8 mouse cellular contexts compared by ENCODE assay signal in genomic region chr14:46882431-46883067, GRCm38 (mm10). TPM values are rescaled to one million over a fixed set of nuclear protein-coding genes. Genes with fewer than 3 reads are reported as not detected.
DNase-seq lines count a peak whose midpoint lies in the region; ATAC-seq and TF ChIP-seq lines count a peak whose summit lies in the region.

Samd4 (plus strand) TSS chr14:46882854.

- H3K4me1 ChIP-seq in bone marrow, adult 2 months (ENCODE audit: control insufficient read depth, insufficient read depth, low read length) = no peaks in the 10 kb centered on the region; the same call in 1 of the 2 replicates
- H3K4me1 ChIP-seq in erythroblast, embryonic 14.5 days (ENCODE audit: control insufficient read depth) = no peaks in the 10 kb centered on the region
- peaks cover 15% of the 10 kb centered on the region for H3K4me1 ChIP-seq in heart, embryonic 11.5 days (ENCODE audit: control insufficient read depth, insufficient read depth, low read length)
- peaks cover 11% of the 10 kb centered on the region for H3K4me1 ChIP-seq in kidney, embryonic 14.5 days (ENCODE audit: control insufficient read depth, insufficient read depth, low read length)
- H3K4me1 ChIP-seq in midbrain, embryonic 16.5 days (ENCODE audit: control insufficient read depth, insufficient read depth, low read length) = peaks cover 22% of the 10 kb centered on the region
- peaks cover 6% of the 10 kb centered on the region; the same call in 1 of the 2 replicates for H3K4me1 ChIP-seq in stomach, embryonic 14.5 days (ENCODE audit: control insufficient read depth, insufficient read depth, low read length)

- 1% methylated on average over 54 of the region's 54 CpGs for WGBS in bone marrow, adult 2 months
- WGBS in heart, embryonic 11.5 days (ENCODE audit: insufficient replicate concordance) = under 1% methylated on average over 54 of the region's 54 CpGs
- WGBS in kidney, embryonic 14.5 days = under 1% methylated on average over 45 of the region's 54 CpGs
- under 1% methylated on average over 53 of the region's 54 CpGs for WGBS in midbrain, embryonic 16.5 days
- WGBS in stomach, embryonic 14.5 days = under 1% methylated on average over 54 of the region's 54 CpGs

- peak within 1 kb of the TSS; percentile 90 for H3K4me2 ChIP-seq in heart, embryonic 11.5 days
- H3K4me2 ChIP-seq in kidney, embryonic 14.5 days (replicated peaks; ENCODE audit: low read depth, low read length) = peak within 1 kb of the TSS; percentile 84
- H3K4me2 ChIP-seq in midbrain, embryonic 16.5 days (ENCODE audit: low read length) = peak within 1 kb of the TSS; percentile 98
- peak within 1 kb of the TSS; percentile 90 for H3K4me2 ChIP-seq in stomach, embryonic 14.5 days (replicated peaks; ENCODE audit: low read depth, low read length)

- H3K27ac ChIP-seq in bone marrow, adult 2 months (ENCODE audit: control insufficient read depth, insufficient read depth, low read depth, low read length, poor library complexity) = peak within 1 kb of the TSS; percentile 21; the same call in 1 of the 2 replicates
- peak within 1 kb of the TSS; percentile 97 for H3K27ac ChIP-seq in heart, embryonic 11.5 days (ENCODE audit: low read depth, low read length)
- peak within 1 kb of the TSS; percentile 78 for H3K27ac ChIP-seq in kidney, embryonic 14.5 days (ENCODE audit: low read depth, low read length)
- H3K27ac ChIP-seq in midbrain, embryonic 16.5 days (ENCODE audit: low read length) = peak within 1 kb of the TSS; percentile 63
- H3K27ac ChIP-seq in stomach, embryonic 14.5 days (ENCODE audit: low read length) = peak within 1 kb of the TSS; percentile 95

- TF ChIP-seq CTCF in bone marrow, adult 2 months (IDR thresholded peaks at IDR 0.05; ENCODE audit: control insufficient read depth, insufficient read depth, low read length) = no peak

- H3K9me3 ChIP-seq in erythroblast, embryonic 14.5 days (ENCODE audit: control insufficient read depth, low read length) = peaks cover 8% of the 10 kb centered on the region; the same call in 1 of the 2 replicates
- H3K9me3 ChIP-seq in heart, embryonic 11.5 days (replicated peaks; ENCODE audit: control insufficient read depth, low read length) = no peaks in the 10 kb centered on the region
- H3K9me3 ChIP-seq in kidney, embryonic 14.5 days (ENCODE audit: control insufficient read depth, low read length) = no peaks in the 10 kb centered on the region
- H3K9me3 ChIP-seq in midbrain, embryonic 16.5 days (replicated peaks; ENCODE audit: control insufficient read depth, low read length, poor library complexity, severe bottlenecking) = no peaks in the 10 kb centered on the region
- H3K9me3 ChIP-seq in stomach, embryonic 14.5 days (ENCODE audit: control insufficient read depth, low read depth, low read length) = no peaks in the 10 kb centered on the region

- H3K27me3 ChIP-seq in erythroblast, embryonic 14.5 days (ENCODE audit: control insufficient read depth) = peaks cover 75% of the 10 kb centered on the region
- H3K27me3 ChIP-seq in heart, embryonic 11.5 days (ENCODE audit: control insufficient read depth, insufficient read depth, low read length) = 0 out of 2 replicates have a peak, but pooled peaks cover 2% of the 10 kb centered on the region
- H3K27me3 ChIP-seq in kidney, embryonic 14.5 days (ENCODE audit: control insufficient read depth, insufficient read depth, low read length) = no peaks in the 10 kb centered on the region
- H3K27me3 ChIP-seq in midbrain, embryonic 16.5 days (ENCODE audit: control insufficient read depth, insufficient read depth, low read depth, low read length) = no peaks in the 10 kb centered on the region; the same call in 1 of the 2 replicates
- H3K27me3 ChIP-seq in stomach, embryonic 14.5 days (ENCODE audit: control insufficient read depth, insufficient read depth, low read length) = no peaks in the 10 kb centered on the region

- DNase-seq in 3T3-L1 (ENCODE audit: low read depth, low spot score) (peak; percentile 75), liver (peak; percentile 71)

- H3K36me3 ChIP-seq in erythroblast, embryonic 14.5 days (ENCODE audit: control insufficient read depth) = no peaks in the 10 kb centered on the region
- H3K36me3 ChIP-seq in heart, embryonic 11.5 days (ENCODE audit: control insufficient read depth, insufficient read depth, low read length) = peaks cover 3% of the 10 kb centered on the region; the same call in 1 of the 2 replicates
- H3K36me3 ChIP-seq in kidney, embryonic 14.5 days (ENCODE audit: control insufficient read depth, insufficient read depth, low read length) = no peaks in the 10 kb centered on the region
- no peaks in the 10 kb centered on the region for H3K36me3 ChIP-seq in midbrain, embryonic 16.5 days (ENCODE audit: control insufficient read depth, insufficient read depth, low read length)
- no peaks in the 10 kb centered on the region for H3K36me3 ChIP-seq in stomach, embryonic 14.5 days (ENCODE audit: control insufficient read depth, insufficient read depth, low read length)

- H3K9ac ChIP-seq in heart, embryonic 11.5 days (ENCODE audit: low read depth, low read length) = peak within 1 kb of the TSS; percentile 91
- H3K9ac ChIP-seq in kidney, embryonic 14.5 days (ENCODE audit: low read depth, low read length) = peak within 1 kb of the TSS; percentile 75
- peak within 1 kb of the TSS; percentile 69 for H3K9ac ChIP-seq in midbrain, embryonic 16.5 days (ENCODE audit: low read depth, low read length)
- H3K9ac ChIP-seq in stomach, embryonic 14.5 days (replicated peaks; ENCODE audit: low read depth, low read length) = peak within 1 kb of the TSS; percentile 78

- no peak for TF ChIP-seq POLR2A in bone marrow, adult 2 months (IDR thresholded peaks at IDR 0.05; ENCODE audit: borderline replicate concordance, control insufficient read depth, low read depth, low read length)

- peak within 1 kb of the TSS; percentile 11 for H3K4me3 ChIP-seq in bone marrow, adult 2 months (replicated peaks; ENCODE audit: control insufficient read depth, low read depth, low read length)
- H3K4me3 ChIP-seq in erythroblast, embryonic 14.5 days (replicated peaks) = peak within 1 kb of the TSS; percentile 41
- peak within 1 kb of the TSS; percentile 80 for H3K4me3 ChIP-seq in heart, embryonic 11.5 days (ENCODE audit: low read depth, low read length)
- peak within 1 kb of the TSS; percentile 67 for H3K4me3 ChIP-seq in kidney, embryonic 14.5 days (ENCODE audit: low read length)
- H3K4me3 ChIP-seq in midbrain, embryonic 16.5 days (ENCODE audit: low read depth, low read length) = peak within 1 kb of the TSS; percentile 50
- peak within 1 kb of the TSS; percentile 71 for H3K4me3 ChIP-seq in stomach, embryonic 14.5 days (ENCODE audit: low read depth, low read length)

- peak; percentile 73 for ATAC-seq in heart, embryonic 11.5 days (replicated peaks; ENCODE audit: insufficient number of reproducible peaks, low FRiP score, low TSS enrichment)
- ATAC-seq in kidney, embryonic 14.5 days (ENCODE audit: low FRiP score, low TSS enrichment) = peak; percentile 69
- ATAC-seq in midbrain, embryonic 16.5 days = peak; percentile 57
- ATAC-seq in stomach, embryonic 14.5 days (ENCODE audit: insufficient number of reproducible peaks, insufficient read depth, low FRiP score, low read depth) = peak; percentile 75

RNA-seq across cellular contexts. Expression of gene Samd4, which starts in this region (rescaled TPM):
- 3.6 and 7.7 TPM in 2 replicates for polyA plus RNA-seq in bone marrow, adult 2 months (2011; ENCODE audit: insufficient read depth, insufficient read length, low replicate concordance, missing spikeins)
- 0.01 and 0.14 TPM in 2 replicates for polyA plus RNA-seq in erythroblast, embryonic 14.5 days (2012)
- 8.9 and 13.1 TPM in 2 replicates for polyA plus RNA-seq in heart, embryonic 11.5 days (2014; fragmentation: Nextera tagmentation; extraction: Ambion mirVana)
- polyA plus RNA-seq in kidney, embryonic 14.5 days (2014; fragmentation: Nextera tagmentation; extraction: Ambion mirVana) = 2.6 and 2.9 TPM in 2 replicates
- 4.5 and 5.0 TPM in 2 replicates for polyA plus RNA-seq in midbrain, embryonic 16.5 days (2015; fragmentation: Nextera tagmentation; extraction: Ambion mirVana)
- polyA plus RNA-seq in stomach, embryonic 14.5 days (2014; fragmentation: Nextera tagmentation; extraction: Ambion mirVana) = 5.9 and 7.3 TPM in 2 replicates

Comparison
In these comparisons a context has a peak if more than half of its experiments do, and no peak if none do; other contexts are left out.
1. Peak in every context shown above with its lines: DNase-seq, ATAC-seq, H3K4me3 ChIP-seq and H3K27ac ChIP-seq.
2. H3K27ac ChIP-seq: peak in every context shown above with its lines; median percentile 97 in heart, embryonic 11.5 days; 95 in stomach, embryonic 14.5 days; 78 in kidney, embryonic 14.5 days; 63 in midbrain, embryonic 16.5 days; 21 in bone marrow, adult 2 months.
3. H3K4me3 ChIP-seq: peak in every context shown above with its lines; median percentile 80 in heart, embryonic 11.5 days; 71 in stomach, embryonic 14.5 days; 67 in kidney, embryonic 14.5 days; 50 in midbrain, embryonic 16.5 days; 41 in erythroblast, embryonic 14.5 days; 11 in bone marrow, adult 2 months.